Mouse (Mus musculus) limb, embryonic 14.5 days (tissue): ENCODE measurements around the gene Grb2. TPM values are rescaled to one million over a fixed set of nuclear protein-coding genes. Genes with fewer than 3 reads are reported as not detected.

Experiments
- ATAC-seq: fragments of 200-750 bp; cut with Nextera tagmentation; 2 replicates; pipeline ENCODE4 v1.8.0; 2017; ENCODE audit warnings: low read depth, moderate number of reproducible peaks, moderate TSS enrichment; ENCODE audit not compliant: low FRiP score
- DNase-seq: peaks from one replicate; pipeline ENCODE4 v3.0.0-alpha.2; 2015; ENCODE audit warnings: low spot score
- H3K27ac ChIP-seq: fragments of 300-500 bp; sonication (generic); replicated peaks from 2 replicates; pipeline ENCODE4 v1.5.1; 2014; ENCODE audit warnings: low read depth, mild to moderate bottlenecking, low read length, moderate library complexity, mixed read lengths
- H3K27me3 ChIP-seq: fragments of 300-500 bp; sonication (generic); 2 replicates; pipeline ENCODE4 v1.6.1; 2014; ENCODE audit warnings: low read length, mixed read lengths; ENCODE audit not compliant: control insufficient read depth, insufficient read depth
- H3K36me3 ChIP-seq: fragments of 300-500 bp; sonication (generic); 2 replicates; pipeline ENCODE4 v1.6.1; 2014; ENCODE audit warnings: mild to moderate bottlenecking, low read length, moderate library complexity, mixed read lengths; ENCODE audit not compliant: control insufficient read depth, insufficient read depth
- H3K4me1 ChIP-seq: fragments of 300-500 bp; sonication (generic); 2 replicates; pipeline ENCODE4 v1.6.1; 2014; ENCODE audit warnings: antibody characterized with exemption, low read length, mixed read lengths; ENCODE audit not compliant: control insufficient read depth, insufficient read depth
- H3K4me2 ChIP-seq: fragments of 300-500 bp; sonication (generic); replicated peaks from 2 replicates; pipeline ENCODE4 v1.6.1; 2014; ENCODE audit warnings: low read depth, mild to moderate bottlenecking, low read length, moderate library complexity; ENCODE audit not compliant: severe bottlenecking
- H3K4me3 ChIP-seq: fragments of 300-500 bp; sonication (generic); replicated peaks from 2 replicates; pipeline ENCODE4 v1.5.1; 2014; ENCODE audit warnings: low read length
- H3K9ac ChIP-seq: fragments of 300-500 bp; sonication (generic); 2 replicates; pipeline ENCODE4 v1.6.1; 2014; ENCODE audit warnings: mild to moderate bottlenecking, low read depth, low read length, moderate library complexity; ENCODE audit not compliant: severe bottlenecking
- H3K9me3 ChIP-seq: fragments of 300-500 bp; sonication (generic); 2 replicates; pipeline ENCODE4 v1.6.1; 2016; ENCODE audit warnings: low read length; ENCODE audit not compliant: control insufficient read depth
- POLR2A ChIP-seq: fragments of 200-500 bp; IDR thresholded peaks from 2 replicates; pipeline ENCODE4 v1.8.0; 2012; ENCODE audit warnings: inconsistent platforms, mild to moderate bottlenecking, moderate library complexity, borderline replicate concordance; ENCODE audit not compliant: insufficient read depth, insufficient read length; ENCODE audit errors: extremely low read depth
- WGBS: fragments of 180-500 bp; shearing (Covaris S2); extraction: QIAGEN DNeasy Blood & Tissue Kit; methylation state at CpG from one replicate; pipeline ENCODE4 v1.1.7; 2014; 5-methylcytosine and 5-hydroxymethylcytosine counted together
- polyA plus RNA-seq, 2 experiments: library from polyadenylated mRNA; depleted of rRNA in 1 of 2; stranded (reverse) in 1 of 2; unstranded in 1 of 2; fragments of >200 nt; fragmentation: Nextera tagmentation in 1 of 2; extraction: Ambion mirVana in 1 of 2; gene quantifications; 2 replicates each; pipeline versions ENCODE4 v1.2.1 to v1.2.3; 2012 to 2014

Grb2 gene
- polyA plus RNA-seq, 2 experiments = 58.0 to 61.5 TPM

DNA sequence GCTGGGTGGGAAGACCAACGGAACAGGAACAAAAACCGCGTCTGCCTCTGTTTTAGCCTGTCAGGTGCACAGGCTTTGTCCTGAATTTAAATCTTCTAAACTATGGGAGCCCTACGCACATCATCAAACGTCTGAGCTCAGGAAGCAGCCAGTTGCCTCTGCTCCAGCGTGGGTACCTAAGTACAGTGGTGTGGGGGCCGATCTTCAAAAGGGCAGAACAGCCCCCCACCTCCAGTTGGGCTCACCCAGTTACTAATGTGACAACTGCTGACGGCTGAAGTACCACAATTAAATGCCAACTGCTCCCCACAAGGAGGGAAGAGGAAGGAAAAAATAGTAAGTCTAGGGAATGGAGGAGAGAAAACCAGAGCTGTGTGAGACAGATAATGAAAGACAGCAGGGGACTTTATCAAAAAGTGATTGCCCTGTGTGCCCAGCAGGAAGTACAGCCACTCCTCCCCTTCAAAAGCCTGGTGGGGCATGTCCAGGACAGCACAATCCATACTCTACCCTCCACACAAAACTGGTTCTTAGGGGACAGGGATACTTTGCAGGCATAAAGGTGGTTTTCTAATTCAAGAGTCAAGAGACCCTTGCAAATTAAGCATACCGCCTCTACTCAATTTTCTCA is 34.0 kb downstream of the Grb2 start:
- H3K4me3 ChIP-seq = no peak overlapping the region
- H3K4me2 ChIP-seq = no peak overlapping the region
- ATAC-seq = no peak
- no peak overlapping the region for H3K9ac ChIP-seq
- no peak overlapping the region for H3K27ac ChIP-seq
- H3K27me3 ChIP-seq = no peaks in the 10 kb centered on the region
- no peak for TF ChIP-seq POLR2A
- no peaks in the 10 kb centered on the region for H3K9me3 ChIP-seq
- WGBS = 75% methylated on average over 9 of the region's 9 CpGs
- peaks cover 8% of the 10 kb centered on the region for H3K4me1 ChIP-seq
- H3K36me3 ChIP-seq = peaks cover 5% of the 10 kb centered on the region; the same call in 1 of the 2 replicates
- no peak for DNase-seq

DNA sequence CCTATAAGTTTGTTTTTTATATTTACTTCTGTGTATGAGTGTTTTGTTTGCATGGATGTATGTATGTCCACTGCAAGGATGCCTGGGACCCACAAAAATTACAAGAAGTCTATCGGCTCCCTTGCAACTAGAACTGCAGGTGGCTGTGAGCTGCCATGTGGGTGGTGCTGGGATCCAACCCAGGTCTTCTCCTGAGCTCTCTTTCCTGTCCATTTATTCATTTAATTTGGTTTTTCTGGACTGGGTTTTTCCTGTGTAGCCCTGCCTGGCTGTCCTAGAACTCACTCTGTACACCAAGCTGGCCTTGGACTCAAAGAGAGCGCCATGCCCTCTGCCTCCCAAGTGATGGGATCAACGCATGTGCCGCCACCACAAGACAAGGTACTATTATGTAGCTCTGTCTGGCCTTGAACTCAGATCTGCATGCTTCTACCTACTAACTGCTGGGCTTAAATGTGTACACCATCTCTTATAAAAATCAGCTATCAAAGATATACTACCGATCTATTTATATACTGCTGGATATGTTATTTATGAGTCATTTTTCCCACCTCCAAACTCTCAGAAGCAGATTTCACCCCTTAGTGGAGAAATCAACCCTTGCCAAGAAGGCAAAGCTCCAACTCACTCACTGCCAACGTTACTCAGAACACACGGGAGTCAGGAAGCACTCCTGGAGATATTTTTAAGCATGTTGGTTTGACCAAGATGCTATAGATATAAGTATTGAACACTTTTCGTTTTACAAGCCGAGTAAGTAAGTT is 34.7 kb downstream of the Grb2 start:
- Histone ChIP-seq H3K9me3 (no peaks in the 10 kb centered on the region), H3K4me2 (no peak overlapping the region), H3K27ac (no peak overlapping the region), H3K27me3 (no peaks in the 10 kb centered on the region), H3K4me3 (no peak overlapping the region), H3K36me3 (peaks cover 5% of the 10 kb centered on the region; the same call in 1 of the 2 replicates), H3K4me1 (peaks cover 8% of the 10 kb centered on the region), H3K9ac (no peak overlapping the region)
- DNase-seq (no peak), ATAC-seq (no peak)
- no peak for TF ChIP-seq POLR2A
- WGBS = 83% methylated on average over 9 of the region's 9 CpGs

DNA sequence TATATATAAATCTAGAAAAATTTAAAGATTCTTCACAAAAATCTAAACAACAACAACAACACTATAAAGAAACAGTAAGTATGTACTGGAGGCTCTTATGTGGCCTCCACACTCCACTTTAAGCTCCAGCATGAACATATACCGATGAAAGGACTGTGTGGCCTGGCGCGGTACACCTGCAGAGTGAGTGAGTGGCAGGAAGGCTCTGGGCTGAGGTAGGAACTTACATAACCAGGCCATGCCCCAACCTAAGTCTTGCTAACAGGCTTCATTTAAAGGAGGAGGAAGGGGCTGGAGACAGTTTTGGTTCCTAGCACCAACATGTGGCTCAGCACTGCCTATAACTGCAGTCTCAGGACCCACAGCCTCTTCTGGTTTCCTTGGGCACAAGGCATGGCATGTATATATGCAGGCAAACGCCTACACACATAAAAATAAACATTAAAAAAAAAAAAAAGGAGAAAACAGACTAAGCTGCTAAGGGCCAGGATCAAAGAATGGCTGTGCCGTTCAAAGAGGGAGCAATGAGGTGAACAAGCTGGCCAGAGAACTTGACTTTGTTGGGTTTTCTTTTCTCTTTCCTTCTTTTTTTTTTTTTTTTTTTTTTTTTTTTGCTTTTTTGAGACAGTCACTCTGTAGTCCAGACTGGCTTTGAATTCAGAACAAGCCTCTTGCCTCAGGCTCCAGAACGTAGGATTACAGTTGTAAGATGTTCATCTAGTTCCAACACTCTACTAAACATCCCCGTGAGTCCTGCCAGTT is 36.0 kb downstream of the Grb2 start:
- no peaks in the 10 kb centered on the region for H3K36me3 ChIP-seq
- no peak overlapping the region for H3K9ac ChIP-seq
- DNase-seq = no peak
- H3K4me1 ChIP-seq = peaks cover 8% of the 10 kb centered on the region
- H3K4me3 ChIP-seq = no peak overlapping the region
- no peak for TF ChIP-seq POLR2A
- H3K27me3 ChIP-seq = no peaks in the 10 kb centered on the region
- WGBS = 76% methylated on average over 7 of the region's 7 CpGs
- no peak overlapping the region for H3K4me2 ChIP-seq
- H3K27ac ChIP-seq = no peak overlapping the region
- ATAC-seq = no peak
- no peaks in the 10 kb centered on the region for H3K9me3 ChIP-seq

DNA sequence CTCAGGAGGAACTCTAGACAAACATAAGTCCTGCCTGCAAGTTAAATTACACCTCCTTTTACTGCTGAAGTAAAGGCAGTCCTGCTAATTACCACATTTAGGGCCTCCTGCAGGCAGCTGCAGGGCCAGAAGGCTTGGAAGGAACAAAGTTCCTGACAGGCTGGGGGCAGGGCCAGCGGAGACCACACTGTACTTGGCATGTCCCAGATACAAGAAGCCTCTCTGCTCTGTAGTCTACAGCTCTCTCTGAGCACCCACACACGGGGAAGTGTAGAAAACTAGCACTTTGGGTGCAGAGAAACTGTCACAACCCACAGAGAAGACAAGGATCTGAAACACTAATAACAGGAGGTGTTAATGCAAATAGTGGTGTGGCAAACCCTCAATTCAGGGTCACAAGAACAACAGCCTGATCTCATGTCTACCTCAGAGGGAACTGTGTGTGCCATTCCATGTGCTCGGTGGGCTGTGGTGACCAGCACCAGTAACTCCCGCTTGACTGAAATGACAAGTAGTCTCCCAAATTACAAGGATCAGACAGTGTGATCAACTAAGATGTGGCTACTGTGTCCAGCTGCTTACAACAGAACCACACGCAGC is 37.8 kb downstream of the Grb2 start:
- Histone ChIP-seq H3K9me3 (no peaks in the 10 kb centered on the region), H3K9ac (peak overlapping the region; percentile 34; the same call in 1 of the 2 replicates), H3K36me3 (no peaks in the 10 kb centered on the region), H3K4me3 (no peak overlapping the region), H3K27ac (0 out of 2 replicates have a peak overlapping the region, but pooled peaks have one; percentile 21), H3K4me2 (no peak overlapping the region), H3K27me3 (no peaks in the 10 kb centered on the region), H3K4me1 (peaks cover 8% of the 10 kb centered on the region)
- ATAC-seq (no peak), DNase-seq (no peak)
- WGBS = 15% methylated on average over 5 of the region's 5 CpGs
- no peak for TF ChIP-seq POLR2A
